Mouse (Mus musculus): ENCODE results near the gene A930004D18Rik. TPM values are rescaled to one million over a fixed set of nuclear protein-coding genes. Genes with fewer than 3 reads are reported as not detected.

The A930004D18Rik gene
- total RNA-seq (2021), result 1 to 10 TPM; 2.5 to 2.7 TPM

GRCm38 (mm10) chr2:18037491-18037890 lies at the start of gene A930004D18Rik:
TSS of gene A930004D18Rik (minus strand) at chr2:18037737.
- intact Hi-C loops (cut with DNase I), result no loop called here
- no peak for DNase-seq (ENCODE audit: extremely low spot score in 1 of 2, low spot score in 2 of 2)

GRCm38 (mm10) chr2:18080182-18080860 lies 42.8 kb upstream of the A930004D18Rik start:
- DNase-seq (ENCODE audit: extremely low spot score in 1 of 2, low spot score in 2 of 2), result no peak
- intact Hi-C loops (cut with DNase I), result no loop called here

DNA sequence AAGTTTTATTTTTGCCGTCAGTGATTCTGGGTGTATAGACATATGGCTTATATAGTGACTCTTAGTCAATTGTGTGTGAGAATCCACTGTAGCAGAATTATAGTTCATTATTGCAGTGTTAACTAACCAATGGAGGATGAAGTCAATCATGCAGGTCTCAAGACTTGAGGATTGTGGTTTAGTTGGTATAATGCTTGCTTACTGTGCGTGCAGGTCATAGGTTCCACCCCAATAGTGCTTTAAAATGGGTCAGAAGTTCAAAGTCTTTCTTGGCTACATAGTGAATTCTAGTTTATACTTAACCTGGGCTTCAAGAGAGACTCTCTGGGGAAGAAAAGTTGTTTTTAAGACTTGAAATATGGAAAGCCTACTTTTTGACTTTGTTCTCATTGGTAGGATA lies 34.4 kb upstream of the A930004D18Rik start:
- intact Hi-C loops (cut with DNase I), result no loop called here
- no peak for DNase-seq (ENCODE audit: extremely low spot score in 1 of 2, low spot score in 2 of 2)

DNA sequence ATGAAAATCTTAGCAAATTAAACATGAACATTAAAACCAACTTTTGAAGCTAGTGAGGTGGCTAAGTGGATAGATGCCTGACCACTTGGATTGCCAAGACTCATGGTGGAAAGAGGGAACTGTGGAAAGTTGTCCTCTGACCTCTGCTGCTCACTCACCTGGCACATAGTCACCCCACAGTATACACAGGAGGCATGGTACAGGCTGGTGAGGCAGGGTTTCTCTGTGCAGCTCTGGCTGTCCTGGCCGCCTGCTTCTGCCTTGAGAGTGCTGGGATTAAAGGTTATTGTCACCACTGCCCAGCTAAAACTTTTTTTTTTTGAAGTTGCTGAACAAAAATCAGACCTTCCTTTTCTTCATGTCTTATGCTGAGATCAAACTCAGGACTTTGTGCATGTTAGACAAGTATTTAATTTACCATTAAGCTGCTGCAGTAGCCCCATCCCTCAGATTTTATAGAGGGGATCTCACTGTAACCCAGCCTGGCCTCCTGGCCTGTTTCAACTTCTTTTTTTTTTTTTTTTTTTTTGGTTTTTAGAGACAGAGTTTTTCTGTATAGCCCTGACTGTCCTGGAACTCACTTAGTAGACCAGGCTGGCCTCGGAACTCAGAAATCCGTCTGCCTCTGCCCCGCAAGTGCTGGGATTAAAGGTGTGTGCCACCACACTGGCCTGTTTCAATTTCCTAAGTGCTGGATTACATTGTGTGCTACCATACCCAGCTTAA lies 30.7 kb upstream of the A930004D18Rik start:
- intact Hi-C loops (cut with DNase I), result no loop called here
- DNase-seq (ENCODE audit: extremely low spot score in 1 of 2, low spot score in 2 of 2), result no peak

DNA sequence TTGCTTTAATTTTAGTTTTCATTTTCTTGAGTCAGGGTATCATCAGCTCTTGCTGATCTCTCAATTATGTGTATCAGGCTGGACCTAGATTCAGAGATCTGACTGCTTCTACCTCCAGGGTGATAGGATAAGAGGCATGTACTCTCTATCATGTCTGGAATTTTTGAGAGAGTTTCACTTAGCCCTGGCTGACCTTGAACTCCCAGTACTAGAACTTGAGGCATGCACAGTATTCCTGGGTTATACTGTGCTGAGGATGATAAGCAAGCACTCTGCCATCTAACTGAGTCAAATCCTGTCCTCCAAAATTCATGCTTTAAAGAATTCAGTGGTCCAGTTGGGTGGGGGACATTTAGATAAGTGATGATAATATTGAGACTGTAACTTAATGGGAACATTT lies 28.9 kb upstream of the A930004D18Rik start:
- no peak for DNase-seq (ENCODE audit: extremely low spot score in 1 of 2, low spot score in 2 of 2)
- intact Hi-C loops (cut with DNase I), result no loop called here

GRCm38 (mm10) chr2:18065708-18066030 lies 28.1 kb upstream of the A930004D18Rik start:
- DNase-seq (ENCODE audit: extremely low spot score in 1 of 2, low spot score in 2 of 2), result no peak
- intact Hi-C loops (cut with DNase I), result no loop called here

- DNase-seq (ENCODE audit: extremely low spot score in 1 of 2, low spot score in 2 of 2), result peak; percentile 53 to 88
Observed at GRCm38 (mm10) chr2:18064941-18065707, 27.6 kb upstream of the A930004D18Rik start.

GRCm38 (mm10) chr2:18064356-18064858 lies 26.9 kb upstream of the A930004D18Rik start:
- intact Hi-C loops (cut with DNase I), result no loop called here
- DNase-seq (ENCODE audit: extremely low spot score in 1 of 2, low spot score in 2 of 2), result peak; percentile 86 to 97

More at GRCm38 (mm10) chr2:18064941-18065707, 27.6 kb upstream of the A930004D18Rik start:
- intact Hi-C loops (cut with DNase I), result no loop called here

- peak in 1 of 2 experiments; percentile 65 for DNase-seq (ENCODE audit: extremely low spot score in 1 of 2, low spot score in 2 of 2)
- intact Hi-C loops (cut with DNase I), result no loop called here
Observed at GRCm38 (mm10) chr2:18063763-18064251, 26.3 kb upstream of the A930004D18Rik start.

DNA sequence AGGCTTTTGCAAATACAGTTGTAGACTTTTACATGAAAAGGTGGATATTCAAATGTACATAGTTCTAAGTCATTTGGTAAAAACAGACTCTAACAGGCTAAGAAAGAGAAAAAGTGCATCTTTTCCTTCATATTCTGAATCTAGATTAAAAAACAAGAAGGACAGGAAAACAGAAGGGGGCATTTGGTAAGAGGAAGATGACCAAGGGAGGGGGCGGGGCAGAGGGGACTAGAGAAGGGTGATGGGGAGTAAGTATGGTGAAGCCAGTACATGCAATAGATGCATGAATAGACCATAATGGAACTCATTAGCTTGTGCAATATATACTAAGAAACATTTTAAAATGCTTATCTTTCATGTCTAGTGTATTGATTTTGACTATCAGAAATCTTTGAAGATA lies 22.9 kb upstream of the A930004D18Rik start:
- intact Hi-C loops (cut with DNase I), result no loop called here

DNA sequence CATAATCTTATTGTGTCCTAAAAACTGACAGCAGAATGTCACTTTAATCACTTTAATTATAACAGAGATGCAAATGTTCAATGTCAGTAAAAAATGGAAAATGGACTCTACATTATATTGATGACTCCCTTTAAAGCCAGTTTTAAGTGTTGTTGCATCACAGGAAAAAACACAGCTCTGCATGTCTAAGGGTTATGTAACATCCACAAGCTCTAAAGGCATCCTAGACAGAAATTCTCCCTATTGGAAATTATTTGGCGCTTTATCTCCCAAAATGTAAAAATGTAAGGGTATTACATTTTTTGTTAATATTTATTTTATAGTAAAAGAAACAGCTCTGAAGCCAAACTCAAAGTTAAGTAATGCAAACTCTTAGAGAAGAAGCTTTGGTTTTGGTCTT lies 22.4 kb upstream of the A930004D18Rik start:
- intact Hi-C loops (cut with DNase I), result loop anchor here (2.0 to 10.0 kb wide), 2 partner anchors 31 to 615 kb away; partner anchors contain the start of genes Bmi1 and Commd3

More for the DNA sequence above, 22.9 kb upstream of the A930004D18Rik start:
- no peak for DNase-seq (ENCODE audit: extremely low spot score in 1 of 2, low spot score in 2 of 2)

DNA sequence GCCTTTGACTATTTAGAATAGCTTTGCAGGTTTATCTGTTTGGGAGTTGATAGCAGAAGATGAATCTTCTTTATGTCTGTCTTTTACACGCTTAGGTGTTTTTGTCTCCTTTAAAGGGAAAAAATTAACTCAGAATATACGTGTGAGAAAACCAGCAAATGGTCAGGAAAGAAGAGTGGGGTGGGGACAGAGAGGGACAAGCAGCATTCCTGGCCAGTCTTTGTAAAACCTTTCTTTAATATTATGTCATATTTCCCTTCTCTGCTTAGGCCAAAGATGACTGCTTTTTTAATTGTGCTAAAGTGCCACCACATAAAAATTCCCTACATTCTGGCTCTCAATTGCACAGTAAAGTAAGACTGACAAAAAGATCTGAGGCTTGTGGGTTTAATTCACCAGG lies 21.5 kb upstream of the A930004D18Rik start:
- intact Hi-C loops (cut with DNase I), result loop anchor here (2.0 to 10.0 kb wide), 2 partner anchors 30 to 616 kb away; partner anchors contain the start of genes Bmi1 and Commd3
- no peak for DNase-seq (ENCODE audit: extremely low spot score in 1 of 2, low spot score in 2 of 2)

More for the DNA sequence above, 22.4 kb upstream of the A930004D18Rik start:
- no peak for DNase-seq (ENCODE audit: extremely low spot score in 1 of 2, low spot score in 2 of 2)

DNA sequence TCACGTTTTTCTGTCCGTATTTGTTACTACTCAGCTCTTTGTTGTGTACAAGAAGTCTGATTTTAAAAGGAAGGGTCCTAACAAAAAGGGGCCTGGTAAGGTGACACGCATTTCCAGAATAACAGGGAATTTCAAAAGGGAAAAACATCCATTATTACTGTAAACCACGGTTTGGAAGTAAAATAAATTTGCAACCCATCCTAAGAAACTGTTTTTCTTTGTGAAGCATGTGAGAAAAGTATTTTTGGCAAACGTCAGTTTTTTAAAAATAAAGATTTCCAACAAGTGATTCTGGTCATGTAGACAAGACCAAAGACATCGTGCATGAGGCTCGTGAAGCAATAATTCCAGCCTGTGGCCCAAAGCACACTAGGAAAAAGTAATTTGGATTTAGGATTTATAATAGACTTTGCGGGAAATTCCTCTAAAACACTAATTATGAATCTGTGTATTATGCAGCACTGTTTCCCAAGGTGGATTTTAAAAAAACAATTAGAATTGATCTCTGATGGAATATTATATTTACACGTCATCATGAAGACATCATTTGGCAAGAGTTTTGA lies 20.7 kb upstream of the A930004D18Rik start:
- intact Hi-C loops (cut with DNase I), result loop anchor here (2.0 to 10.0 kb wide), 2 partner anchors 29 to 617 kb away; partner anchors contain the start of genes Bmi1 and Commd3
- DNase-seq (ENCODE audit: extremely low spot score in 1 of 2, low spot score in 2 of 2), result no peak

GRCm38 (mm10) chr2:18057336-18058145 lies 20.0 kb upstream of the A930004D18Rik start:
- intact Hi-C loops (cut with DNase I), result loop anchor here (2.0 to 10.0 kb wide), 2 partner anchors 29 to 617 kb away; partner anchors contain the start of genes Bmi1 and Commd3
- DNase-seq (ENCODE audit: extremely low spot score in 1 of 2, low spot score in 2 of 2), result peak in 1 of 2 experiments; percentile 75

- peak; percentile 87 to 97 for DNase-seq (ENCODE audit: extremely low spot score in 1 of 2, low spot score in 2 of 2)
- intact Hi-C loops (cut with DNase I), result loop anchor here (10.0 kb wide), 1 partner anchor 618 kb away; the partner anchor contains the start of genes Bmi1 and Commd3
Observed at GRCm38 (mm10) chr2:18056786-18057255, 19.3 kb upstream of the A930004D18Rik start.

- peak; percentile 83 to 97 for DNase-seq (ENCODE audit: extremely low spot score in 1 of 2, low spot score in 2 of 2)
- intact Hi-C loops (cut with DNase I), result loop anchor here (10.0 kb wide), 1 partner anchor 619 kb away; the partner anchor contains the start of genes Bmi1 and Commd3
Observed at GRCm38 (mm10) chr2:18055929-18056785, 18.6 kb upstream of the A930004D18Rik start.
